Mouse (Mus musculus) spleen, adult 12 weeks (tissue): ENCODE results near the gene Riiad1.
A peak's percentile ranks its signal among the peaks of the same experiment; 100 is the strongest.

Experiments used
- DNase-seq: peaks from one replicate; pipeline ENCODE4 v3.0.0; 2022; ENCODE audit warnings: low spot score

The Riiad1 gene

GRCm38 (mm10) chr3:94463926-94464578, 16.1 kb downstream of the Riiad1 start:
- no peak for DNase-seq

GRCm38 (mm10) chr3:94459834-94460233, 20.3 kb downstream of the Riiad1 start:
- DNase-seq: no peak

DNA sequence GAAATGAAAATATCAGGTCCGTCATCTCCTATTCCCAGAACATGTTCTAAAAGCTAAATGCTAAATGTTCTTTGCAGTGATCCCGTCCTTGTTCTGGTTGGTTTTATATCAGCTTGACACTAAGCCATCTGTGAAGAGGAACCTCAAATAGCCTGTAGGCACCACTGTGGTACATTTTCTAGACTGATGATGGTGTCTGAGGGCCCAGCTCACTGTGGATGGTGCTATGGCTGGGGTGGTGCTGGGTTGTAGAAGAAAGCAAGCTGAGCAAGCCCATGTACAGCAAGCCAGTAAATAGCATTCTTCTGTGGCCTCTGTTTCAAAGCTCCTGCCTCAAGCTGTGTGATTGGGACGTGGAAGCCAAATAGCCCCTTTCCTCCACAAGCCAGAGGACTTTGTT, 23.1 kb downstream of the Riiad1 start:
- DNase-seq: no peak

DNA sequence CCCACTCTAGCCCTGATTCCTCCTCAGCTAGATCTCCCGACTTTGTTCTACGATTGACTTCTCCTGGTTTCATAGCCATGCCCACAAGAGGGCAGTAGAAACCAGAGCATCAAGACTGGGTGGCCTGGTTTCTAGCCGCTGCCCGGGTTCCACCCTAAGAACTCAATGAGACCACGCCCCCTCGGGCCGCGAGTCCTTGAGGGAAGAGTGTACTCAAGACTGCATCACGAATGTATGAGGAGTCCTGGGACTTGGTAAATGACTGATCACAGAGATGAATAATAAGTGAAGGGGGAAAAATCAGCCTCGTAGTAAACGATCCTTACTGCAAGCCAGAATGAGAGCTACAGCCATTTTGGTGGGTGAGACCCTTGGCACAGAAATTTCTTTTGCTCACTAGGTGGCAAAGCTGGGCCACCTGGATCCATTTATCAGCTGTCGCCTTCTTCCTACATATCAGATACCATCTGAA, 23.6 kb downstream of the Riiad1 start:
- peak; percentile 57 for DNase-seq

DNA sequence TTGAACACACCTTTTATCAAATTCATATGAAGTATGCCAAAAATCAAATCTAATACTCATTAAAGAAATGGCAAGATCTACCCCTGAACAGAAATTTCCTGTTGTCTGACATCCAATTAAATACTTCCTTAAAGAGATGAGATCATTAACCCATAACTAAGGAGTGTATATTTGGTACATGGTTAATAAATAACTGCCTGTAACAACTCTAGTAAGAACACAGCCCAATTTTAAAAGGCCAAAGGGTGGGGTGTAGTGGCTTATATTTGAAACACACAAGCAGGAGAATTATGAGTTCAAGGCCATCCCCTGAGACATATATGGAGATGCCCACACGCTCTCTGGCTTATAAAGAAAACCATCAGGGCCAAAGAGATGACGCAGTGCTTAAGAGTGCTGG, 30.8 kb downstream of the Riiad1 start:
- DNase-seq: no peak

DNA sequence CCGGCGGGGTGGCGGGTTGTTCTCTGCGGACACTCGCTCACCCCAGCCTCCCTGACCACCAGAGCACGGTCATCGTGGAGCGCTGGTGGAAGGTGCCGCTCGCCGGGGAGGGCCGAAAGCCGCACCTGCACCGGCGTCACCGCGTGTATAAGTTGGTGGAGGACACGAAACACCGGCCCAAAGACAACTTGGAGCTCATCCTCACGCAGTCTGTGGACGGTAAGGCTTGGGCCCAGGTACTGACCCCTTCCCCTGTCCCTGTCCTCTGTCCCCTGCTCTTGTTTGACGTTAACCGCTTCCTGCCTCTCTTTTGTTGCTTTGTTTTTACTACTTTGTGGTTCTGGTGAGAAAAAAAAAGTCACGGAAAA, 36.6 kb downstream of the Riiad1 start, which contains the start of gene Oaz3:
Gene Oaz3, minus strand, starts transcription at position 319 of the 368 bp plus-strand sequence.
- no peak for DNase-seq

DNA sequence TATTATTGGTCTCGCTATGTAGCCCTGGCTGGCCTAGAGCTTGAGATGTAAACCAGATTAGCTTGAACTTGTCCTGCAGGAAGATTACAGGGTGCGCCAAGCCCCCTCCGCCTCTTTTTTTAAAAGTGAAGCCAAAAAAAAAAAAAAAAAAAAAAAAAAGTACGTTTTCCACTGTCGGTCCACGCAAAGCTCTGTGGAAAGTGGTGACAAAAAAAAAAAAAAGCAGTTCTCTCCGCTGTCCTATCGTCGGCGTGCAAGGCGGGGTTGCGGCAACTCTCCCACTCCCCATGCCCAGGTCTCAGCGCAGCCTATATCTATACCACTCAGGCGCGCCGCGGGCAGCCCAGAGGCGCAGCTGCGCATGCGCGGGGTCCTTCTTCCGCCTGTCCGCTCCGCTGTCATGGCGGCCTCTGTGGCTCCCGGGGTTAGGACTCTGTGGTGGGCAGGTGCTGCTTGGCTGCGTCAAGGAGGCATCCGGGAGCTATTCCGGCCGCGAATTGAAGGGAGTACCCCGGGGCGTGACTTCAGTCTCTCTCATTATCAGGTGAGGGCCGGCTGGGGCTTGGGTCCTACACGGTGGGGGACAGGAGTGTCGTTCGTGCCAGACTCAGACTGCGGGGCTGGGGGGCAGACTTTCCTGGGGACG, 37.1 kb downstream of the Riiad1 start, which contains the start of gene Mrpl9:
Gene Mrpl9, plus strand, starts transcription at position 368 of the 646 bp plus-strand sequence.
- peak; percentile 91 for DNase-seq

- no peak for DNase-seq
These were observed 39.0 kb downstream of the Riiad1 start for GRCm38 (mm10) chr3:94441182-94441581.

DNA sequence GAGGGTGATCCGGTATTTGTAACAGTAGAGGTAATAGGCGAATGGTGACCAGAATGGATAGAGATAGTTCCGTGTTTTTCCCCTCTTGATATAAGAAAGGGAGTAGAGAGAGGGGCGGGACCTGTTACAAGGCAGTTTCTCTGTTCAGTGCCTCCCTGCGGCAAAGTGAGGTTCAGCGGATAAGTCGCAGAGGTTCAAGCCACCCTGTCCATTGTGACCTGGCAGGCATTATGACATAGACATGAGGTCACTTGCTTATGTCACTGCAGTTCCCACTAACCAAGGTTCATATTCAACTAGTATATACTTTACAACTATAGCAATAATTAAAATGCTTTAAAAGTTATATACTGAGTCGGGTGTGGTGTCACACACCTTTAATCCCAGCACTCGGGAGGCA, 43.7 kb downstream of the Riiad1 start:
- no peak for DNase-seq

GRCm38 (mm10) chr3:94434305-94434704, 45.8 kb downstream of the Riiad1 start:
- no peak for DNase-seq

DNA sequence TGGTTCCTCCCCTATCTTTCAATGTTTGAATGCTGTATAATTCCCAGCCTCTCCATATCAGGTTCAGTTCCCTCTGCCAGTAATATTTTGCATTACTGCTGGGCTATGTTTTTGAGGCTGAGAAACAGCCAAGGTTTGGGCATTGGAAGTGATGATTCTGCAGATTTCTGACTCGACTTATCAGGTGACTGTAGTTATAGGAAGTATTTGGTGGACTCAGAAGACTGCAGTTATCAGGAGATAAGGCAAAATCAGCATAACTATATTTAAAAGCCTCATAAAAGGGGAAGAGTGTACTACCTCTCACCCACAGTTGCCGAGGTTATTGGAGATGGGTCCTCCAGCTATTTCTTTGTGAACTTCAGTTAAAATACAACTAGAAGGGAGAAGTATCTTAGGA, 49.2 kb downstream of the Riiad1 start:
- no peak for DNase-seq
